Mouse (Mus musculus): ENCODE data around the gene Snn.
"Not testable (repeated sequence)": the region's sequence is repeated elsewhere in the genome, so short reads cannot be mapped to it uniquely, and the experiment has no call there.

Gene Snn

DNA sequence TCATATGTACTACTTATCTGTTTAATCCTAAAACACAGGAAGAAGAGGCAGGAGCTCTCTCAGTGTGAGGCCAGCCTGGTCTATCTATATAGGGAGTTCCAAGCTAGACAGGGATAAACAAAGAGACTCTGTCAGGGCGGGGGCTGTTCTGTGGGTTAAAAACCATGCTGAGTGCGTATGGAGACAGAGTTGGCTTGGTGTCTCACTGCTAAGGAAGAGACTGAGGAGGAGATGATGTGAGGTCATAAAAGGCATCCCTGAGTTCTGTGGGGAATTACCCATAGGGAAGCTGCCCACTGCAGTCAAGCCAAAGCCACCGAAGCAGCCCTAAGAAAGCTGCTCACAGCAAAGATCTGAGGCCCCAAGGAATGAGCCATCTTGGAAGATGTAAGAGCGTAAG is at the start of gene Snn:
Snn (plus strand) TSS at position 301 of the 400 bp plus-strand sequence.
- DNase-seq: no peak

DNA sequence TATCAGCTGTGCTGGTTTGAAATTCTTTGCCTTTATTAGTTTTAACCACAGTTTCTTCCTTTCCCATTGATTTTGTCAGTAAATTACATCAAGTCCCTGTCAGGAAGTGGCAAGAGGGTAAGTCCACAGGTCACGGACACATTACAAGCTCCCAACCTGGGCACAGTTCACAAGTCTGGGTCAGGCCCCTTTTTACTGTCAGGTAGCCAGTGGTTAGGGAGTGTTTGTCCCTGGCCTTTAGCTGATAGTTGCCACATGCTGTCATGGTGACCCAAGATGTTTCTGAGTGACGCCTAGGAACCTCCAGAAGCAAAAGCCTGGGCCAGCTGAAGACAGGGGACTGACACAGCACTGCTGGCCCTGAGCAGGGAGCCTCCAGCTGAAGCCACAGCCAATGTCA is 49.5 kb upstream of the Snn start:
- DNase-seq: no peak

DNA sequence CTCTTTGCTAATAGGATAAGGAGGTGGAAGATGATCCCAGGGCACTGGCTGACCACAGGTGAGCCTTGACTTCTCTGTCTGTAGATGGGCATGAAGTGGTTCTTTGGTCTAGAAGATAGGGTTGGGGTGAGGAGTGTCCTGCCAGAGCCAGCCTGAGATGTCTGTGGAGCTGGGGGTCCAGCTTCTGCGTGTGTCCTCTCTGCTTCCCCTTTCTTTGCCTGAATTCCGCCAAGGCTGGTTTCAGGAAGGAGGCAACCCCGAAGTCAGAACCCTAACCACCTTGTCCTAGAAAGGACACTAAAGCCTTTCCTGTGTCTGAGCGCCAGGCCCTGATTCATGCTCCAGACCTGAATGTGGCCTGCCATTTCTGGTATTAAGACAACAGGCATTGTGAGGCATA is 48.8 kb upstream of the Snn start:
- no peak for DNase-seq

DNA sequence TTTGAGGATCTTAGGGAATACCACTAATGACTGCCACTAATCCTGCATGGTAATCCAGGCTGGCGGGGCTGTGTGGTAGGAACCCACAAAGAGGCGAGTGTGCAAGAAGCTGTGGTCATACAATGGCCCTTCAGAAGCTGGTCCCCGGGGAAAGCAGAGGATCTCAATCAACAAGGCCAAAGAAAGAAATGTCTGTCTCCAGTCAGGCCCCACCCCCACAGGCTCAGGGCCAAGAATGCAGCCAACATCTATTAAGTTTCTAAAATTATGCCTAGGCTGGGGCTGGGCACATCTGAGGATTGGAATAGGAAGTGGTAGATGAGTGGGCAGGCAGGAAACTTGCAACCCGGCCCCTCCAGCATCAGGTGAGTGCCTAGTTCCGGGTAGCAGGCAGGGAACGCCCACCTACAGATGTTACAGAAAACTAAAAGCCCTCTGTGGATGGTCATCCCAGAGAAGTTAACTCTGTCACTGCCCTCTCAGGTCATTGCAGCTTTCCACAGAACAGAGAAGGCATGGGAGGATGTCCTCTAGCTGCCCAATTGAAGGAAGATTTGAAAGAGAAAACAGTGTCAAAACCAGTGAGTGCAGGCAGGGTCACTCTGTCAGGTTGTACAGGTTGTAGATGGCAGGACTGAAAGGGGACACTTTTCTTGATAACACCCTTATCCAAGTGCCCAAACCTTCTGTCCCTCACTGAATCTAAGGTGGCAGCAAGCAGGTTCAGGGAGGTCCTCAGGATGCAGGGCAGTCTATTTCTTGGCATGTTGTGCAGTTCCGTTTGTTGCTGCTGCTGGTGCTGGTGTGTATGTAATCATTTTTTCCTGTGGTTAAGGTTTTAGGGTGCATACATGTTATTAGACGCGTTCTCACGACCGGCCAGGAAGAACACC is 47.9 kb upstream of the Snn start:
- DNase-seq: peak; percentile 52 to 75

DNA sequence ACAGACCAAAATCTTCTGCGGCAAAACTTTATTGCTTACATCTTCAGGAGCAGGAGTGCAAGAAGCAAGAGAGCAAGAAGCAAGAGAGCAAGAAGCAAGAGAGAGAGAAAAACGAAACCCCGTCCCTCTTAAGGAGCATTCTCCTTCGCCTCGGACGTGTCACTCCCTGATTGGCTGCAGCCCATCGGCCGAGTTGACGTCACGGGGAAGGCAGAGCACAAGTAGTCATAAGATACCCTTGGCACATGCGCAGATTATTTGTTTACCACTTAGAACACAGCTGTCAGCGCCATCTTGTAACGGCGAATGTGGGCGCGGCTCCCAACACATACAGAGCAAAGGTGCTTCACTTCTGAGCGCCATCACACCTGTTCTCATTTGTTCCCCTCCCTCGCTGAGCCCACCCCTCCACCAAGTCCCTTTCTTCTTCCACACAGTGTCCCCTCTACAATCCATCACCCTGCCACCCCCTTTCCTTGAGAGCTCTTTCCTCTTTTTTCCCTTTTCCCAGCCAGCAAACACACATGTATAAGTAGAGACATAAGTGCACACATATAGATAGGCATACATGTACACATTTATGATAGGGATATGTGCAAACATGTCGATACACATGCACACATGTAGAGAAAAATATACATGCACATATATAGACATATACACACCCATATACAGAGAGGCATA is 47.1 kb upstream of the Snn start:
- not testable (repeated sequence) for DNase-seq

DNA sequence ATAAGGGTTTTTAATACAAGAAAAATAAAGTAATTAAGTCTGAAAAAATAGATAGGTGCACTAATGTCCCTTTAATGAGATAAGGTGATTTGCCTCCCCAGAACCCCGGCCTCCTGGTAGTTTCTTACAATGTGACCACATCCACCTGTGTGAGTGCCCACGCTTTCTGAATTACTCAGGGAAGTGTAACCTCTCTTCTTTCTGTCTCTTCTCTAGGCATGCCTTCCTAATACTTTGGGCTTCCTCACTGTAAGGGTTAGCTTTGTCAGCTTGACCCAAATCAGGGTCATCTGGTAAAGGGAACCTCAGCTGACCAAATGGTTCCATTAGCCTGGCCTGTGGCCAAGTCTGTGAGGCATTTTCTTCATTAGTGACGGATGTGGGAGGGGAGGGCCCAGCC is 46.3 kb upstream of the Snn start:
- DNase-seq: no peak

DNA sequence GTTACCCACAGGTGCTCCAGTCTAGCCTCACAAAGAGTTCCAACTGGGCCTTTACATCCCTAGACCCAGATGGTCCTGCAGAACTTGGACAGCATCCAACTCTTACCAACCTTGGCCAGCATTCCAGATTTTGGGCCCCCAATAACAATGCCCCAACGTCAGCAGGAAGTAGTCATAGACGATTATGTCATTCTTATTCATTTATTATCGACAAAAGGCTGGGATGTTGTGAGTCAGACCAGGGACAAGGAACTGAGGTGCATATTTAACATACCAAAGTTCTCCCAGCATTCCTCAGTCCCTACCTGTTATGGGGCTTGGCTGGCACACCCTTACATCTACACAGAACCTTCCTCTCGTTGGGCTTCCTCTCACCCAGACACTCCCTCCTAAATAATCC is 44.4 kb upstream of the Snn start:
- DNase-seq: no peak

DNA sequence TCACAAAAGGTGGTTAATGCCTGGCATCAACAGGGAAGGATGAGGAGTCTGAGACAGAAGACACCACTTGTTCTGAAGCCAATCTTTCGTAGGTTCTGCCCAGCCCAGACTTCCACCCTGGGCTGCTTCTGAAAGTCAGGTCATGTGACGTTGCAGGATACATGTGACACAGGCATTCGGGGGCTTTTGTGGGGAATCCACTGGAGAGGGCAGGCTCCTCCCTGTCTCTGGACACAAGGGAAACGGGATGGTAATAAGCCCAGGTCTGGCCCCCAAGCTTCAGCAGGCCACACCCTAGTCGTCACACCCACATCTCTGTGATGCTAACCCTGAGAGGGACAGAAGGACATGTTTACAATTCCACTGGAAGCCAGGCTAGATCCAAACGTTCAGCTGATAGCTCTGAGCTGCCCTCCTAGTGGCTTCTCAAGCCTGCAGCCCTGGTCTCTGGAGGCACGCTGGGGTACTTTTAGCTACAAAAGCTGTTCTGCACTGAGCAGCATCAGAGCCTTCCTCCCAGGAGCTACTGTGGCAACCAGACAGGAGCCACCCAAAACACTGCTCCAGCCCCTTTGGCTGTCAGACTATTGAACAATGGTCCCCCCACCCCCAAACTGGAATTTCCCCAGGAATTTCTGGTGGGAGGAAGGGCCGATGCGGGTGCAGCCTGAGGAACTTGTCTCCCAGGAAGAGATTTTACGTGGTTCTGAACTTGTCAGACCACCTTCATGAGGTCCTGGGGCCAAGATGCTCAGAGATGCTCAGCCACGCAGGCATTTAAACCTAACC is 42.7 kb upstream of the Snn start:
- no peak for DNase-seq

DNA sequence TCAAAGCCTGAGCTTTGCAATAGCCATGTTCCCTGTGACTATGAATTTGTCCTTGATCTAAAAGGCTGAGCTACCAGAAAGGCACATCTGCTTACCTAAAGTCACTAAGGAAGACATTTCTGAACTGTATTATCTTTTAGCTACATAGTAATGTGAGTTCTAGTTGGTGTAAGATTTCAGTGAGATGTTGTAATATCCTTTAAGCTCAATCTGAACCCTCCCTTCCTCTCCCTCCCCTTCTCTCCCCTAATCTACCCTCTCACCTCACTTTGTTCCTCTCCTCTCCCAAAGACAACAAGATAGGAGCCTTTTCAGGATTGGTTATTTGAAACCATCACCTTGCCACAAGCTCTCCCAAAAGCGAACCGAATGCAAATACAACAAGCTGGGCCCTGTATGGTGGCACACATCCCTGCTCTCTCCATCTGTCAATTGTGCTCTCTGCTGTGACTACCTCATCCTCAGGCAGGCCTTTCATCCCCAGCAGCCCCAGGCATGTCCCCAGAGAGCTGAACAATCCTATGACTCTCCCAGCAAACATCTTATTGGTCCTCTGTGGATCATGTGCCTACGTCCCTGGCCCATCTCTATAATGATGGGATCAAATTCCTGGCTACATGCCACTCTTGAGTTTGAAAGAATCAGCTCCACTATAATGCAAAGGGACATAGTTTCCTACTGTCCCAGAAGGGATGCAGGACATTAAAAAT is 39.2 kb upstream of the Snn start:
- peak; percentile 43 to 50 for DNase-seq

DNA sequence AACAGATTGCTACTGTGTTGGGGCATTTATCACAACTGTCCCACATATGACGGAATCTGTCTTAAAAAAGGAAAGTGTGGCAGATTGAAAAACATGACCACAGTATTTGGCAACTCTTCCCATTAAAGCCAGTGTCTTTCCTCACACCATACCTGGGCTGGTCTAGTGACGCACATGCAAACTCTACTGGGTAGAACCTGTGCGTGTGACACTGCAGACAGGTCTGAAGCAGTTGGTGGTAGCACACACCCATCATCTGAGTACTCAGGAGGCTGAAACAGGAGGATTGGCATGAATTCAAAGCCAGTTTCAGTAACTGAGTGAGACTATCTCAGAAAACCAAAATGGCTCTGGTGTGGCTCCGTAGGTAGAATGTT is 38.6 kb upstream of the Snn start:
- DNase-seq: no peak

DNA sequence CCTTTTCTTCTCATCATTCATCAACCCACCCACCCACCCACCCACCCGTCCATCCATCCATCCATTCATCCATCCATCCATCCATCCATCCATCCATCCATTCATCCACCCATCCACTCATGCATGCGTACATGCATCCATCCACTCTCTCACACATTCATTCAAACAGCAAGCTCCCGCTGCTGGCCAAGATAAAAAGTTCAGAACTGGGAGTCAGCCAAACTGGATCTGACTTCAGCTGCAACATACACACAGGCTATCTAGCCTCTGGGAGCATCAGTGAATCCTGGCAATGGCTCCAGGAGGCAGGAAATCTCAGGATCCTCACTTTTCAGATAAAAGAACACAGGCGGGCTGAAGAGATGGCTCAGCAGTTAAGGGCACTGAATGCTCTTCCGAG is 37.1 kb upstream of the Snn start:
- DNase-seq: no peak

DNA sequence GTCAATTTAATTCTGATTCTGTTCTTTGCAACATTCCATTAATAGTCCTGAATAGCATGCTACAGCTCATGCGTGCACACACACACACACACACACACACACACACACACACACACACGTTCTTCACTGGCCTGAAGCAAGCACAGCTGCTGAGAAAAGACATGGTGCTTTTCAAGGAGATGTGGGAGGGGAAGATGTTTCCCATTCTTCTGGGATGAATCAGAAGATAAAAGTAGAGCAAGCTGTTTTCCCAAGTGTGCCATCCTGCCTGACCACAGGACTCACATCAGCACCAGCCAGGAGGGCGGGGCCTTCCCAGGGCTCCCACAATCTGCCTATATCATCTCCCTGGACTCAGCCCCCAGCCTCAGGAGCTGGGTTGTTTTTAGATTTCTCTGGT is 35.9 kb upstream of the Snn start:
- no peak for DNase-seq

DNA sequence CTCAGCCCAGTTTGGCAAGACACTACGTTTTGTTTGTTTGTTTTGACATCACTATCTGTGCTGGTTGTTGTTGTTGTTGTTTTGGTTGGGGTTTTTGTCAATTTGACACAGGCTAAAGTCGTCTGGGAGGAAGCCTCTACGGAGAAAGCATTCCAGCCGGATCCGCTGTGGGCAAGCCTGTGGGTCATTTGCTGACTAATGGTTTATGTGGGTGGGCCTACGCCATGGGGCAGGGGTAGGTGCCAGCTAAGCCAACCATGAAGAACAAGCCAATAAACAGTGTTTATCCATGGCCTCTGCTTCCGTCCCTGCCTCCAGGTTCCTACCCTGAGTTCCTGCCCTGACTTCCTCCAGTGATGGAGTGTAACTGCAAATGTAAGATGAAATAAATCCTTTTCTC is 32.5 kb upstream of the Snn start:
- peak; percentile 32 to 33 for DNase-seq

DNA sequence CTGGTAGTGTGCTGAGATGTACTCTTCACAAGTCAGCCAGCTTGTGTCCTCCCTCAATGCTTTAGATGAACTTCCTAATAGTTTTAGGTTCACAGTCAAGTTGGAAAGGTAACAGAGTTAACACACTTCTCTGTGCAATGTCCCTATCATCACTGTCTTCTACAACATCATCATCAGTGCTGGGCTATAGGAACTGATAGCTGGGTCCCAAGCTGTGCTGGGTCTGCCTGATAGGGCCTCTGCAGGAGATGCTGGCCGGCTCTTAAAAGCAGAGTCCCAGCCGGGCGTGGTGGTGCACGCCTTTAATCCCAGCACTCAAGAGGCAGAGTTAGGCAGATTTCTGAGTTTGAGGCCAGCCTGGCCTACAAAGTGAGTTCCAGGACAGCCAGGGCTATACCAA is 29.9 kb upstream of the Snn start:
- no peak for DNase-seq

DNA sequence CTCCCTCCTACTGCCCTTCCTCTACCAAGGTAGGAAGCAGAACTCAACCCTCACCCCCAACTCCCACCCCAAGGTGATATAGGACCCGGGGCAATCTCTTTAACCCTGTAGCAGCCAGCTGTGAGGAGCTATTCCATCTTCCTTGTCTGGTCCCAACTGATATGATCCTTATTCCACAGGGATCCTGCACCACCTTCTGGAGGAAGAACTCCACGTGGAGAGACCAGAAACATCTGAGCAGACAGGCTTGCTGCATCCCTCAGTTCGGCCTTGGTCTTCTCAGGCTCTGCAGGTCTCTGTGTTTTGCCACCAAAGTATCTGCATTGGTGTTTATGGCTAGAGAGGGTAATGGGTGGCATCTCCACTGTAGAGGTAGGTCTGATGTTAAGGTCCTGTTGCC is 29.4 kb upstream of the Snn start:
- no peak for DNase-seq

DNA sequence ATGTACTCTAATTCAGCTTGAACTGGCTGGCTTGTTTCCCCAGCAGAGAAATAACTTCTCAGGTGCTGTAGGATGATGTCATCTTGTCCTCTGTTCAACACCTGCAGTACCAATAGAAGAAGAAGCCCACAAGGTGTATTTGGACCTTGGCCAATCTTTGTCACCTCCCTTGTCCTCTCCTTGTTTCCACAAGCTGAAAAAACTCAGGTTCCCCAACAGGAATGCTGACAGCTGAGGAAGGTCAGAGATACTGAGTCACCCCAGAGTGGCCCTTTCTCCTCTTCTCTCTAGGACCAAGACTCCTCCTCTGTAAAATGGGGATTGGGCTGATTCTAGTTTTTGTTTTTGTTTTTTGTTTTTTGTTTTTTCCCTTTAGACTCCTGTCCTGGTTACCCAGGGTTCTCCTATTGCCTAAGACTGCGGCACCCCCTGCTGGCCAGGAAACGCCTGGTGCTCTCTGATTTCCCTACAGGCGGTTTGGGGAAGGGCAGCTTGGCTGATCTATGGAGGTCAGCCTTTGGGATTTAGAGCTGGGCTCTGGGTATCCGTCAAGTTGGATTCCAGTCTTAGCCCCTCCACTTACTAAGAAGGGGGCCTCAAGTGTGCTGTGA is 26.4 kb upstream of the Snn start:
- DNase-seq: peak; percentile 89 to 92

DNA sequence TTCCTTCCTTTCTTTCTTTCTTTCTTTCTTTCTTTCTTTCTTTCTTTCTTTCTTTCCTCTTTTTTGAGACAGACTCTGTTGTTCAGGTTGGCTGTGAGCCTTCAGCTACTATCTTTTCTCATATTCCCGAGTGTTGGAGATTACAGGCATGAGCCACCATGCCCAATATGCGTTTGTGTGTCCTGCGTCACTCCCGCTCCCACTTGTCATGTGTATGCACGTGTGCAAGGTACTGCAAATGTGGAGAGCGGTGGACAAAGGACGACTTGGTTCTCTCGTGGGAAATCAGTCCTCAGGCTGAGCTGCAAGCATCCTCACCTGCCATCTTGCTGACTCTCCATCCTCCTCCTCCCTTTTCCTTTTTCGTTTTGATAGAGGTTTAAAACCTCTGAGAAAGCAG is 25.5 kb upstream of the Snn start:
- DNase-seq: no peak

DNA sequence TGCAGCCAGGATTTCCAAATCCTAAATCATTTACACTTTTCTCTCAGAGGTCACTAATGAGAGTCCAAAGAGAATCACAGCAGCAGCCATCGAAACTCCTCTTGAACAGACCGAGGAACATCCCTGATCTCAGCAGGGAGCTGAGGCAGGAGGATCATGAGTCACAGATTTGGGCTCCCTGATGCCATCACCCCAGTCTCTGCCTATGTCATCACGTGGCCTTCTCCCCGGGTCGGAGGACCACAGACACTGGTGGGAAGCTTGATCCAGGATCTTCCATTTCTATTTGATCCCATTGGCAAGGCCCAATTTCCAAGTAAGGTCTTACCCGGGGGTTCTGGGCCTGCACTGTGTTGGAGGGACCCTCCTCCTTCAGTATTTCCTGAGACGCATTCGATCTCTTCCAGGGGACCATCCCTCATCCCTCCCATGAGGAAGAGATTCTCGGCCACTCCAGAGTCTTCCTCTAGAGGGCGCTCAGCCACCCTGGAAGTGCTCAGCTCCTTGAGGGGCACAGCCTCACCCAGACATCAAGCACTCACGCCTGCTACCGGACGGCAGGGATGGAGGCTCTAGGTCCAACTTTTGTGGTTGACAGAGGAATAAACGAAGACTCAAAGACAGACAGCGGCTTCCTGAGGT is 24.8 kb upstream of the Snn start:
- DNase-seq: peak; percentile 86 to 90

DNA sequence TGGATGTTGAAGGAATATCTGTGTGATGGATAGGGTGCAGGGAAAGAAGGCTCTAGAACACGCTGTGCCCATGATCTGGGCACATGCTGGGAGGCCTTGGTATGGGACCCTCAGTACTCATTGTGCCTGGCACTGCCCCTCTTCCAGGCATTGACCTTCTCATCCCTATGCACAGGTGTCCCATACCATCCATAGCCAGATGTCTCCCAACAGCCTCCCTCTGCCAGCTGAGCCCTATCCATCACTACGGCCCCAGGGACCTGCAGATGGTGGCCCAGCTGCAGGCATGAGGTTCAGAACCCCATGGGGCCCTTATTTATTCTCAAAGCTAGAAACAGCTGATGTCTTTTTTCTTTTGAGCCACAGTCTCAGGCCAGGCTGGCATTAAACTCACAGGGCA is 20.1 kb upstream of the Snn start:
- no peak for DNase-seq

DNA sequence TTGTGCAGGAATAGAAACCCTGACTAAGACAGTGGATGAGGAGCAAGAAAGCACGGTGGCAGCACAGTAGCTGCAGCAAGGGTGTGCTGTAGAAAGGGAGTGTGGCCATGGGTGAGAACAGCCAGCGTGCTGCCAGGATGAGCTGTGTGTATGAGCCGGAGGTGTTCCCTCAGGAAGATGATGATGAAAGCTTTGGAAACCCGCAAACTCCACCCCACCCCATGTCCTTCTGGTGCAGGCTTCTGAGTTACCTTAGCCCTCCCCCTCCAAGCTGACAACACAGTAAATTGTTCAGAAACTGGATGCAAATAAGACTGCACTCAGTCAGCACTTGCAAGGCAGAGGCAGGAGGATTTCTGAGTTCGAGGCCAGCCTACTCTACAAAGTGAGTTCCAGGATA is 17.5 kb upstream of the Snn start:
- DNase-seq: no peak

DNA sequence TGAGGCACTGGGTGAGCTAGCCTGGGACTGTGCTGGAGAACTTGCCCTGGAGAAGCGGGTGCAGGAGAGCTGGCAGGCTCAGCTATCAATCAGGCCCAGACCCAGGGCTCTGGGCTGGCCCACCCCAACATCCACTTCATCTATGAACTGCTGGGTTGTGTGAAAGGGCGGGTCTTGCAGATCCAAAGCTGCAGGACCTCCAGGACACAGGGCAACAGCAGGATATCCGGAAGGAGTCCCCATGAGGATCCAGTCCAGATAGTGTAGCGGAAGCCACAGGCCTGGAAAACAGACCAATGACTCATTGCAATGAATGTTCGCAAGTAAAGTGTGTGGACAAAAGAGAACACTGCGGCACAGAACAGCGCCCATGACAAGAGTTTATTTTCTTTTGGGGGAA is 14.3 kb upstream of the Snn start:
- no peak for DNase-seq

DNA sequence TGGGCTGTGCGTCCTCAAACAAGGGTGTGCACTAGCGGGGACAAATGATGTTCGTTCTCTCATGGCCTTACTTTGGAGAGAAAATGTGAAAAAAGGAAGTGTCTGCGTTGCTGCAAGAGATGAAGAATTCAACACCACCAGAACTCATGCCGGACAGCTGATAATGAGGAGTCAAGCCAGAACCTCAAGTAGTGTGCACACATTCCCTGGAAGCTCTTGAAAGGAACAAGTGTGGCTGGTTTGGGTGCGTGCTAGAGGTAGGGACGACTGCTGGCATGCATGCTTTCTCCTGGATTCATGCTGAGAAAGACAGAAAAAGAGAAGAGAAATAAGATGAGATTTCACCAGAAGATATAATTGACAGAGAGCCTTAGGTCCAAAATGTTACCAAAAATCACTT is 13.6 kb upstream of the Snn start:
- no peak for DNase-seq
